Mouse (Mus musculus) ES-Bruce4 (cell line): Measurements from ENCODE around the gene Gcnt7.

ENCODE experiments used
- CTCF ChIP-seq: IDR thresholded peaks from one replicate; pipeline ENCODE4 v1.8.1; 2011; ENCODE audit warnings: low read depth, low read length
- EP300 ChIP-seq: IDR thresholded peaks from 2 replicates; pipeline ENCODE4 v1.6.1; 2011; ENCODE audit warnings: low read depth, low read length; ENCODE audit not compliant: insufficient read depth
- POLR2A ChIP-seq: IDR thresholded peaks from one replicate; pipeline ENCODE4 v1.8.1; 2011; ENCODE audit warnings: low read length; ENCODE audit not compliant: insufficient read depth

GRCm38 (mm10) chr2:172447317-172447716 lies 11.1 kb downstream of the Gcnt7 start:
- TF ChIP-seq POLR2A (no peak), CTCF (peak; percentile 56), EP300 (no peak)
